Mouse (Mus musculus) Patski (cell line): ENCODE results near the gene Med28. TPM values are rescaled to one million over a fixed set of nuclear protein-coding genes. Genes with fewer than 3 reads are reported as not detected.
A peak's percentile ranks its signal among the peaks of the same experiment; 100 is the strongest.

Source experiments
- ATAC-seq: fragments of 100-300 bp; one replicate; pipeline ENCODE4 v1.8.0; 2021
- CTCF ChIA-PET: fragments of 350-600 bp; sonication (Branson Sonifier 250); formaldehyde crosslinking; loops from one replicate; lab custom pipeline; 2022; ENCODE audit warnings: inconsistent platforms; lab: Charles Lee
- POLR2A ChIA-PET: fragments of 350-600 bp; sonication (Branson Sonifier 250); formaldehyde crosslinking; loops from one replicate; lab custom pipeline; 2022; ENCODE audit warnings: antibody characterized with exemption, inconsistent platforms; lab: Charles Lee
- DNase-seq: peaks from one replicate; pipeline ENCODE4 v3.0.0-alpha.2; 2011; ENCODE audit warnings: low read depth, low spot score
- H3K27me3 ChIP-seq: fragments of 371-371 bp; one replicate; pipeline ENCODE4 v1.5.1; 2021
- CTCF ChIP-seq: fragments of 100-300 bp; IDR thresholded peaks from one replicate; pipeline ENCODE4 v1.5.1; 2021
- in situ Hi-C: fragments of 300-500 bp; cut with MboI; formaldehyde crosslinking; loops from 3 replicates; pipeline ENCODE4 v1.11.1; 2018; ENCODE audit warnings: low pct_unique_long_range_greater_than_20kb, mixed read lengths
- polyA plus RNA-seq: library from polyadenylated mRNA; unstranded; gene quantifications from one replicate; pipeline ENCODE4 v1.2.3, GENCODE M21; 2021

The Med28 gene
- polyA plus RNA-seq, 1 experiment from 2014 or later: 156 TPM

- CTCF ChIA-PET: interaction anchor here (0.9 to 1.0 kb wide), 2 partner anchors 12 to 18 kb away, joined by 3 read pairs; no protein-coding TSS in a partner anchor
- no peak for TF ChIP-seq CTCF
- ATAC-seq (peak; percentile 73), DNase-seq (peak; percentile 91)
- H3K27me3 ChIP-seq: no peaks in the 10 kb centered on the region
- POLR2A ChIA-PET: no interaction called here
- in situ Hi-C loops: loop anchor here (25.0 kb wide), 1 partner anchor 365 kb away; the partner anchor contains the start of gene Lcorl
These were observed 23.0 kb upstream of the Med28 start for GRCm38 (mm10) chr5:45496930-45497550.

- no peaks in the 10 kb centered on the region for H3K27me3 ChIP-seq
These were observed 22.5 kb upstream of the Med28 start for GRCm38 (mm10) chr5:45497564-45497963.

GRCm38 (mm10) chr5:45510071-45510470 is 10.0 kb upstream of the Med28 start:
- in situ Hi-C loops: no loop called here
- ChIA-PET POLR2A (interaction anchor here (1.1 kb wide), 1 partner anchor 19 kb away, joined by 3 read pairs; no protein-coding TSS in a partner anchor), CTCF (interaction anchor here (1.0 to 2.4 kb wide), 4 partner anchors 25 to 161 kb away, joined by 3 to 8 read pairs (median 4); no protein-coding TSS in a partner anchor)
- no peak for TF ChIP-seq CTCF
- no peaks in the 10 kb centered on the region for H3K27me3 ChIP-seq
- no peak for ATAC-seq
- DNase-seq: no peak

More at GRCm38 (mm10) chr5:45497564-45497963, 22.5 kb upstream of the Med28 start:
- ATAC-seq (no peak), DNase-seq (no peak)
- TF ChIP-seq CTCF: no peak
- ChIA-PET POLR2A (no interaction called here), CTCF (interaction anchor here (0.9 to 1.0 kb wide), 2 partner anchors 11 to 19 kb away, joined by 3 read pairs; no protein-coding TSS in a partner anchor)
- in situ Hi-C loops: loop anchor here (25.0 kb wide), 1 partner anchor 365 kb away; the partner anchor contains the start of gene Lcorl

- DNase-seq (no peak), ATAC-seq (no peak)
- no peaks in the 10 kb centered on the region for H3K27me3 ChIP-seq
- TF ChIP-seq CTCF: no peak
- in situ Hi-C loops: no loop called here
- POLR2A ChIA-PET: no interaction called here
- CTCF ChIA-PET: interaction anchor here (1.1 to 1.3 kb wide), 2 partner anchors 10 to 19 kb away, joined by 3 to 4 read pairs; no protein-coding TSS in a partner anchor
These were observed 7.1 kb upstream of the Med28 start for GRCm38 (mm10) chr5:45512908-45513307.

GRCm38 (mm10) chr5:45513511-45513910 is 6.5 kb upstream of the Med28 start:
- ATAC-seq: no peak
- TF ChIP-seq CTCF: no peak
- POLR2A ChIA-PET: no interaction called here
- no peaks in the 10 kb centered on the region for H3K27me3 ChIP-seq
- in situ Hi-C loops: no loop called here
- no peak for DNase-seq
- CTCF ChIA-PET: interaction anchor here (1.1 to 1.3 kb wide), 3 partner anchors 10 to 19 kb away, joined by 3 to 4 read pairs (median 3); no protein-coding TSS in a partner anchor

- ChIA-PET CTCF (interaction anchor here (1.2 kb wide), 1 partner anchor 11 kb away, joined by 3 read pairs; no protein-coding TSS in a partner anchor), POLR2A (interaction anchor here (0.6 to 0.9 kb wide), 2 partner anchors 13 to 38 kb away, joined by 3 read pairs; no protein-coding TSS in a partner anchor)
- ATAC-seq (no peak), DNase-seq (no peak)
- in situ Hi-C loops: no loop called here
- H3K27me3 ChIP-seq: no peaks in the 10 kb centered on the region
- TF ChIP-seq CTCF: no peak
These were observed 5.4 kb upstream of the Med28 start for GRCm38 (mm10) chr5:45514599-45514998.

GRCm38 (mm10) chr5:45515151-45515743 is 4.8 kb upstream of the Med28 start:
- no peak for ATAC-seq

GRCm38 (mm10) chr5:45520809-45521110 is 731 bp downstream of the Med28 start:
- in situ Hi-C loops: no loop called here
- ChIA-PET POLR2A (no interaction called here), CTCF (no interaction called here)
- ATAC-seq: no peak
- no peak for TF ChIP-seq CTCF
- no peaks in the 10 kb centered on the region for H3K27me3 ChIP-seq
- DNase-seq: no peak

More at GRCm38 (mm10) chr5:45515151-45515743, 4.8 kb upstream of the Med28 start:
- ChIA-PET CTCF (no interaction called here), POLR2A (no interaction called here)
- no peak for DNase-seq
- no peak for TF ChIP-seq CTCF
- in situ Hi-C loops: no loop called here
- no peaks in the 10 kb centered on the region for H3K27me3 ChIP-seq

- ChIA-PET CTCF (no interaction called here), POLR2A (interaction anchor here (0.6 kb wide), 1 partner anchor 1286 kb away, joined by 3 read pairs; no protein-coding TSS in a partner anchor)
- DNase-seq (no peak), ATAC-seq (no peak)
- H3K27me3 ChIP-seq: no peaks in the 10 kb centered on the region
- TF ChIP-seq CTCF: no peak
- in situ Hi-C loops: no loop called here
These were observed 1.6 kb downstream of the Med28 start for GRCm38 (mm10) chr5:45521601-45522000.

- POLR2A ChIA-PET: no interaction called here
- DNase-seq (no peak), ATAC-seq (no peak)
- in situ Hi-C loops: no loop called here
- TF ChIP-seq CTCF: no peak
- CTCF ChIA-PET: interaction anchor here (1.0 to 1.2 kb wide), 2 partner anchors 8 to 14 kb away, joined by 3 read pairs; no protein-coding TSS in a partner anchor
- H3K27me3 ChIP-seq: no peaks in the 10 kb centered on the region
These were observed 5.1 kb downstream of the Med28 start for GRCm38 (mm10) chr5:45525101-45525500.

GRCm38 (mm10) chr5:45526338-45526737 is 6.3 kb downstream of the Med28 start:
- ChIA-PET CTCF (no interaction called here), POLR2A (no interaction called here)
- no peak for DNase-seq
- in situ Hi-C loops: no loop called here
- TF ChIP-seq CTCF: no peak
- ATAC-seq: no peak
- H3K27me3 ChIP-seq: no peaks in the 10 kb centered on the region
